Mouse (Mus musculus) kidney, postnatal 4 days (tissue): Measurements from ENCODE around the gene Igfbp5.

Experiments used
- DNase-seq, 2 experiments: peaks; one replicate each; pipeline ENCODE4 v3.0.0; 2021; ENCODE audit warnings: mixed read lengths in 2 of 2

The Igfbp5 gene

DNA sequence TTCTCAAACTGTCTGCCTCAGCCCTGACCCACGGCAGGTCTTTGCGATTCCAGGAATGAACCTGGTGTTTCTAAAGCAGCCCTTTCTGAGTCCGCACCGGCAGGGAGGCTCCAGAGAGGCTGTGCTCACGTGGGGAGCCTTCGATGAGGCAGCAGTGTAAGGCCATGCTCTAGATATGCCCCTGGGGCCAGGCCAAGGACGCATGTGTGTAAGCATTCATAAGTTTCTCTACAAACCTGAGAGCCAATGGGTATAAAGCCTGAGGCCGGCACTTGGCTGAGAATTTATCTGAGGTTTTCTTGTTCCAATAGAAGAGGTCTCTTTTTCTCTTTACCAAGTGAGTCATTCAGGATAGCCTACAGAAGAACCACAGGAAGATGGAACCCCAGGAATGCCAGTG, 35.3 kb downstream of the Igfbp5 start:
- no peak for DNase-seq

DNA sequence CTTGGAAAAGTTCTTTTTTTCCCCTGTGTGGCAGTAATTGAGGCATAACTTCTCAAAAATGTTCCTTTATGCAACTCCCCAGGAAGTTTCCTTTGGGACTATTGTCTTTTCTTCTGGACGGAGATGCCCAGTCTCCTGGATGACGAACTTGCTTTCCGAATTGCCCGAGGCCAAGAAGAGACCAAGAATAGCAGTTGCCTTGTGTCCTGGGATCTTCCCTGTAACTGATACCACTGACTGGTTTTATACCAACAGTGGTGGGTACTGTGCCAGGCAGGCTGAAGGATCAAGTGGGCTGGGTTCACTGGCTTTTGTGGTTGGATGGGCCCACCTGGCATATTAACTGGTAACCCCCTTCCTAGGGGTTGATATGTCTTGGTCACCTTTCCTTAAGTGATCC, 41.1 kb downstream of the Igfbp5 start:
- no peak for DNase-seq

DNA sequence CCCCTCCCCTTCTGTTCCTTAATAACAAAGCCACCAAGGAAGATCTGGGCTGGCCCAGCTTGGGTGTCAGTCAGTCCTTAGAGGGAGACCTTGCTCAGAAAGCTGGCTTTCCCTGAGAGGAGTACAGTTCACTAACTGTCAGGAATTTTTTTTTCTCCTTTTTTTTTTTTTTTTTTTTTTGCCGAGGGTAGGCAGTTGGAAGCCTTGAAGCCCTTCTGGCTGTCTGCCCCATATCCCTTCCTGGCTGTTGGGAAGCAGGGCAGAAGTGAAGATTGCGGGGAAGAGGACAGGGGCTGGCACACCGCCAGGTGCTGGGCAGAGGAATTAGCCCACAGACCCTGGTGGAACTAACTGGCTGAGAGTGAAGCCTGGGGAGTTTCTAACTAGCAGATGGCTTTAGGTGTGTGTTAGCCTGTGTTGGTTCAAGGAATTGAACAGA, 42.0 kb downstream of the Igfbp5 start:
- peak in 1 of 2 experiments; percentile 59 for DNase-seq

DNA sequence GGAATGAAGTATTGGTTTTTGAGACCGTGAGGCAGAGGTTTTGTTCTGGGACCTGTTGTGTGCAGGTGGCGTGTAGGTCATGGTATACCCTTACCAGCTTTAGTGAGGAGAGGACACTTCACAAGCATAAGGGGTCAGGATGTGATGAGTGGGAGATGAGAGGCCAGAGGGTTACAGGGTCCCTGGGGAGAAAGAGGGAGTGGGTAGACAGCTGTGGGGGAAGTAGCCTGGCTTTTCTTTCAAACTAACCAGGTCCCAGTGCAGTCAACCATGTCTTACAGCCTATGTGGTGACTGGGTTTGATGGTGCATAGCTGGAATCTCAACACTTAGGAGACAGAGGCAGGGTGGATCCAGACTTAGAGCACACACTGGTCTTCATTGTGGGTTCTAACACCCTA, 44.2 kb downstream of the Igfbp5 start:
- no peak for DNase-seq

DNA sequence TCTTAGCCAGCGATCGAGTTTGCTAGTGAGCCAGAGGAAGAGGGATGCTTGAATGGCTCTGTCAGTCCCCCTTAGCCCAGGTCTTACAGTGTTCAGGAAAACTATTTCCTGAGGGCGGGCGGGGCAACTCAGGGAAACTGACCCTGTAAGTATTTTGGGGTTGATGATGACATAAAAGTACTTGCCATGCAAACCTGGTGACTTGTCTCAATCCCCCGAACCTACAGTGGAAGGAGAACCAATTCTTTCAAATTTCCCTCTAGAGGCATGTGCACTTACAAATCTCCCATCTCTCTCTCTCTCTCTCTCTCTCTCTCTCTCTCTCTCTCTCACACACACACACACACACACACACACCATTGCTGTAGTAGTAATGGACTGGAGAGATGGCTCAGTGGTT, 45.8 kb downstream of the Igfbp5 start:
- no peak for DNase-seq

DNA sequence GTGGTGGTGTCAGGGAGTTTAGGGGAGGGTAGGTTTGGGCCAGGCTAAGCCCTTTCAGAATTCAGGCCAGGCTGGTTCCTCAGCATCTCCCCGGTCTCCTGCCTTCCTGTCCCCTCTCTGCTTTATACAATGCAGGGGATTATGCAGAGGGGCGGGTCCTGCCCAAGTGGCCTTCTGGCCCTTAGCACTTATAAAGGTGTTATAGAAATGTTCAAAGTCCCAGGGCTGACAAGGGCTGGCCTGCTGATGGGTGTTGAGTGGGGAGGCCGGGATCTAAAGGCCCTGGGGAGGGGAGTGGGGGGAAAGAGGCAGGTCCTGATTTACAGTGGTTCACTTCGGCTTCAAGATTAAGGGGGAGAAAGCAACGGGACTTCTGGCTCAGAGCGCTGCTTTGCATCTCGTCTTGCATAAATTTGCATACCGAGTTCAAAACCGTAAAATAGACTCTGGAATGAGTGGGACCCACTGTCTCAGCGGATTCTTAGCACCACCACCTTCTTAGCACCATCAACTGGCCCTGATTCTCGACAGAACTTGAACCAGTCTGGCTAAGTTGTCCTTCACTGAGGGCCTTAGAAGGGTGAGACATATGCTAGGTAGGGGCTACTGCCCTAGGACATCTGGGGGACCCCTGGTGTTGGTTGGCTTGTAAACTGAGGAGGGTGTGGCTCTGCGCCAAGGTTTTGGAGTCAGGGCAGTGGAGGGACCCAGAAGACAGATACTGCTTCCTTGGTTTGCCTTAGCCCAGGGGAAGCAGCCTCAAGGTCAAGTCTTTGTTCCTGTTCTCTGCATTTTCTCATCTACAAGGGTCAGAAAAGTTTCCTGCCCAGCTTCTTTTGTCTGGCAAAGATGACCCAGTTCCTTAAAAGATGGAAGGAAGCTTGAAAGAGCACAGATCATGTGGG, 47.0 kb downstream of the Igfbp5 start:
- no peak for DNase-seq

DNA sequence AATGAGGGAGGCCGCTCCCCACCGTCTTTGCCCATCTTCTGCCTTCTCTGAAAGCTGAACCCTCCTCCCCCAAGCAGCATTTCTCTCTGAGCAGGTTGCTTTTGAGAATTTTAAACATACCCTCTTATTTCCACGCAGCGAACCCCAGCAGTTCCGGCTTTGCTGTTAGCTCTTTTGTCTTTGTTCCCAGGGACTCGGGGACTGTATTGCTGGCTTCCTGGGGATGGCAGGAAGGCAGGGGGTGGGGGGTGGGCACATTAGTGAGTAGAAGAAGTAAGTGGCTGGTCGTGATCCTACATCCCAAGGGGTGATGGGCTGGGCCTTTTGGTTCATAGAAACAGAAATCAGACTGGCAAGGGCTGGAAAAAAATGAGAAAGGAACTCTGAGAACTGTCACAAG, 47.8 kb downstream of the Igfbp5 start:
- DNase-seq, result no peak

DNA sequence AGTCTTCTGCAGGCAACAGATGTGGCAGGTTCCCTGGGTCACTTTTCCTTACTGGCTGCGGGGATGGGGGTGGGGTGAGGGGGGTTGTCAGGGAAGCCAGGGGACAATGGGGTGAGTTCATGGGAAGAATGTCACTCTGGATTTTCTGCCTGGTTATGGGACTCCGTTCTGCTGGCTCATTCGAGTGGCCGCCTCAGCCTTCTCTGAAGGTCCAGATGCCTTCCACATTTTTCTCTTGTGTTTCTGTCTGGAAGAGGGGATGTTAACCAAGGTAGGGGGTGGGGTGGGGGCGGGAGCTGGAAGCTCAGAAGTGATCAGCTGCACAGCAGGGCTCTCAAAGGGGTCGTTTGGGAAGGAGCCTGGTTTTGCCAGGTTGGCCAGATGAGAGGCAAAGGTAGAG, 48.2 kb downstream of the Igfbp5 start:
- no peak for DNase-seq

DNA sequence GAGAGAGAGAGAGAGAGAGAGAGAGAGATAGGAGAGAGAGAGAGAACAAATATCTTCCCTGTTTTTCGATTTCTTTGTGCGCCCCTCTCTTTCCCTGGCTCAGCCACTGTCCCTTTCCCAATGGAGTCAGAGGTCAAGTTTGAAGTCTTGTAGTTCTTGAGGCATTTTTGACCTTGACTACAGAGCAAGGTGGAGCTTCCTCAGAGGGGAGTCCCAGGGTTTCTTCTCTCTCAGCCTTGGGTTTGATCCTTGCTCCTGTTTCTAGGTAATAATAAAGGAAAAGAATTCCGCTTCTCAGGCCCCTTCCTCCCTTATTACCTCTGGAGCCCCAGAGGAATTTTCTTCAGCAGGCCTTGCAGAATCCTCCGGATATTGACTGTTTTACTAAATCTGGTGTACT, 48.8 kb downstream of the Igfbp5 start:
- DNase-seq, result no peak

DNA sequence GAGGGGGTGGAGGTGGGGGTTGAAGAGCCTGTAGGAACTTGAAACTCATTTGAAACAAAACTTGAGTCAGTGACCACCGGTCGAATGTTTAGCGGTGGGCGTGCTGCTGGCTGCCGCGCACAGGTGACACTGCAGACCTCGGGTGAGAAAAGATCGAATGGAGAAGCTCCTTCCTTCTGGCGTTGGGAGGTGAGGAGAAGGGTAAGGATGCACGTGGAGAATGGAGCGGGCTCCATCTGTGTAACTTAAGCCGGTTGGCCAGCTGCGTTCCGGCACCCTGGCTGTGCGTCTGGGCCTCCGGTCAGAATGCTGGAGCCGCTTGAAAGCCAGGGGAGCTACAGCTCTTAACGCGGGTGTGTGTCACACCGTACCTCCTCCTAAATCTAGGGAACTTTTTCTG, 49.4 kb downstream of the Igfbp5 start:
- peak; percentile 53 to 65 for DNase-seq

DNA sequence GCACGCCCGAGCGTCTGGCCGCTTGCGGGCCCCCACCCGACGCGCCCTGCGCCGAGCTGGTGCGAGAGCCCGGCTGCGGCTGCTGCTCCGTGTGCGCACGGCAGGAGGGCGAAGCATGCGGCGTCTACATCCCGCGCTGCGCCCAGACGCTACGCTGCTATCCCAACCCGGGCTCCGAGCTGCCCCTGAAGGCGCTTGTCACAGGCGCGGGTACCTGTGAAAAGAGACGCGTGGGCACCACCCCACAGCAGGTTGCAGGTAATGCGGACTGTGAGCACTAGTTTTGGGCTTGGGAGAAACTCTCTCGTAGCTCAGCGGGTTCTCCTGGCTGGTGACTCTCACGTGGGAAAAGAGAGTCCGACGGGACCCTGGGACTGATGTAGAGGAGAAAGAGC, 50.0 kb downstream of the Igfbp5 start:
- peak in 1 of 2 experiments; percentile 50 for DNase-seq

DNA sequence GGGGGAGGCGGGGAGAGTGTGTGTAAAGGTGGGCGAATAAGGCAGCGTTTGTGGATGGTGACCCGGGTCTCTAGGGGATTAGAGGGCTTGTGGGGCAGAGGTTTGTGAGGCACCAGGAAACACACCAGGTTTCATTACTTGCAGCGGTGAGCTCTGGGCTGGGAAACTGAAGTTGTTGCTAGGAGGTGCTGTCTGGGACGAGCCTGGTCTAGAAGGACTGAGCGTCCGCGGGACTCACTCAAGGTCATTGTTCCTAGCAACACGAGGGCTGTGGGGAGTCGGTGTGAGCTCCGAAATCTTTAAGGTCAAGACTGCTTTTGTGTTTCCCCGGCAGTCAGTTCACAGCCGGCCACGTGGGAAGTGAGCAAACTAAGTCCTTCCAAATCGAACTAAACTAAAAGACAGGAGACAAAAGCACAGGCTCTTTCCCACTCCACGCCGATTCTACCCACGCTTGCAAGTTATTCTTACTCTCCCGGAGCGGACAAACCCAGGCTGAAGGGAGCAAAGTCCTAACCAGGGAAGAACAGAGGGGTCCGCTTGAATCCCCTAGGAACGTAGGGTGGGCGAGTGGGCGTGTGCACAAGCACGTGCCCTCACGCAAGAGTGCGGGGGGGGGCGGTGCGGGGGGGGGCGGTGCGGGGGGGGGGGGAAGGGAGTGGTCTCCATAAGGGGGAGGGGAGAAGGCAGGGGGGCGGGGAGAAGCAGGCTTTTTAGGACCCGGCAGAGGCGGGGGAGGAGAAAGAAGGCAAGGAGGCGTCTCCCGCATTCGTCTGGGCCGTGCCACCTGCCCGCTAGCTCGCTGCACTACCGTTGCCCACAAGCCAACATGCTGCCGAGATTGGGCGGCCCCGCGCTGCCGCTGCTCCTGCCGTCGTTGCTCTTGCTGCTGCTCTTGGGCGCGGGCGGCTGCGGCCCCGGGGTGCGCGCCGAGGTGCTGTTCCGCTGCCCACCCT, 50.7 kb downstream of the Igfbp5 start, which contains the start of gene Igfbp2:
Igfbp2 (plus strand) TSS at position 753 of the 956 bp plus-strand sequence.
- peak; percentile 71 to 80 for DNase-seq

DNA sequence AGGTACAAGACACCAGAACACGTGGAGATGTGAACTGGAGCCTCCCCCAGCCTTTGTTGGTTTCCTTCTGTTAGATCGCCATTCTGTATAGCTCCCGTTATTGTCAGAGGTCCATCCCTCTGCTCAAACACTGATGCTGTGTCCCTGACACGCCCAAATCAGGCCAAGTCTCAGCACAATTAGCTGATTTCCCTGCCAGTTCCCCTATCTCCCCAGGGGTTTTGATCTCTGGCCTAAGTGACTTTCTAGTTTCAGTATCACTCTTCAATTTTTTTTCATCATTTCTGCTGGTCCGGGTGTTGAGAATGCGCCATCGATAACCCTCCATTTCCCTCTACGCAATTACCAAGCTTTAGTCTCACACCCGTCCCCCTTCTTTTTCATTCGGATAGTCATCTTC, 51.8 kb downstream of the Igfbp5 start:
- DNase-seq, result no peak

DNA sequence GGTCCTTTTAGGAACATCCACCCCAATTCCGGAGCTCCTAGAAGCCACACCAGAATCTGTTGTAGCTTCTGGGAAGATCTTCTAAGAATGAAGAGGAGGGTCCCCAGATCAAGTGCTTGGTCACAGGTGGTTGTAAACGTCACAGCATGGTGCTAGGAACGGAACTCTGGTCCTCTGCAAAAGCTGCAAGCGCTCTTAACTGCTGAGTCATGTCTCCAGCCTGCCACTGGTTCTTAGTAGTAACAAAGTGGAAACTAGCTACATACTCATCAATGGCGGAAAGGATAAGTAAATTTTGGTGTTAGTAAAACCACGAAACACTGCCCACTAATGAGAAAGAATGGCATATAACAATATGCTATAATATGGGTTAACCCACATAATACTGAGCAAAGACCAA, 54.7 kb downstream of the Igfbp5 start:
- DNase-seq, result no peak

DNA sequence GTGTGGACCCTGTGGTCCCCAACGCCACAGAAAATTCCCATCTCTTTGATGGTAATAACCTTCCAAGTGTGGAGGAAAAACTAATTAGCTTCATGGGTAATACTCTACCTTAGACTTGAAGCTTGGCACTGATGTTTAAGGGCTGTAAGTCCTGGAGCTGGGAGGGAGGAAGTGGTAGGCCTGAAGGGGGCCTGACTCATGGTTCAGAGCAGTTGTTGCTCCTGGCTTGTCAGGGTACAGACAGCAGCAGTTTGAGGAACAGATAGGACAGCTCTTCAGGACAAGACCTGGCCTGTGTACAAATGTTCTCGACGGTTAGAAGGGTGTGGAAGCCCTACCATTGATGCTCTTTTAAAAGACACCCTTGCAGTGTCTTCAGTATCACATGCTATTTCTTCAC, 59.1 kb downstream of the Igfbp5 start:
- DNase-seq, result no peak

DNA sequence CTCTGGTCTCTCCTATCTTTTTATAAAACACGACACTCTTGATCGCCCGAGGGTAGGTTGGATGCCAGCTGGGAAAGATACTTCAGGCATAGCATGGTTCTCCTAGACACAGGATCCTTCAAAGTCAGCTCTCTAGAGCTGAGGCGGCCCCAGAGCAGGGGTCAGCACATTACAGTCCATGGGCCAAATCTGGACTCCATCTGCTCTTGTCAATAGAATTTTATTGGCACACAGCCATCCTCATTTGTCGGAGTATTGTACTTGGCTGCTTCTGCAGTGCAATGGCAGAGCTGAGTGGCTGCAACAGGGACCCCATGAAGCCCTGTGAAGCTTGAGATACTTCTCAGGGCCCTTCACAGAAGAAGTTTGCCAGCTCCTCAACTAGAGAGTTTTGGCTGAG, 59.5 kb downstream of the Igfbp5 start:
- peak in 1 of 2 experiments; percentile 18 for DNase-seq

DNA sequence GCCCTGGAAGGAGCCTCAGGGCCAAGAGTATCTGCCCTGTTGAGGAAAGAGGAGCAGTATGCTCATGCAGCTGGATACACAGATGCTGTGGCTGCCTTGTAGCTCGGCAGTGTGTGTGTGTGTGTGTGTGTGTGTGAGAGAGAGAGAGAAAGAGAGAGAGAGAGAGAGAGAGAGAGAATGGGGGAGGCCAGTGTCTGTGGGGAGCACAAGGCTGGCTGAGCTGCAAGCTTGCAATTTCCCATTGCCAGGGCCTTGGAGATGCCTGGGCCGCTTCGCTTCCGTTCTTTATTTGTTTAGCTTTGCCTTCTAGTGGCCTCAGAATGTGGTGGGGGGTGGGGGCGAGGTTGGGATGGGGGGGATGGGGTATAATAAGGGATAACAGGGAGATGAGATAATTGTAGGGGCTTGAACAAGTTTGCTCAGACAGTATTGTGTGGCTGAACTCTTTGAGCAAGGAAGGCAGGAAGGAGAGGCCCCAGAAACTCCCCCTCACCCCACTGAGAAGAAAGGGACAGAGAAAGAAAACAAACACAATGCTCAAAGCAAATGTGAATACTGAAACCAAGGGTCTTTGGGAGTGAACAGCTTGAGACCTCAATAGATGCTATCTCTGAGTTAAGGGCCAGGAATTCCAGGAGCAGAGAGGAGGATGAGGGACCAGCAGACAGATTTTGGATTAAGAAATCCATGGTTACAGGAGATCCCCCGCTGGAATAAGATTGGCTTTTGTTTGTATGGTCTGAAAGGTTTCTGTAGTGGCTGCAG, 60.9 kb downstream of the Igfbp5 start:
- DNase-seq, result peak in 1 of 2 experiments; percentile 41

DNA sequence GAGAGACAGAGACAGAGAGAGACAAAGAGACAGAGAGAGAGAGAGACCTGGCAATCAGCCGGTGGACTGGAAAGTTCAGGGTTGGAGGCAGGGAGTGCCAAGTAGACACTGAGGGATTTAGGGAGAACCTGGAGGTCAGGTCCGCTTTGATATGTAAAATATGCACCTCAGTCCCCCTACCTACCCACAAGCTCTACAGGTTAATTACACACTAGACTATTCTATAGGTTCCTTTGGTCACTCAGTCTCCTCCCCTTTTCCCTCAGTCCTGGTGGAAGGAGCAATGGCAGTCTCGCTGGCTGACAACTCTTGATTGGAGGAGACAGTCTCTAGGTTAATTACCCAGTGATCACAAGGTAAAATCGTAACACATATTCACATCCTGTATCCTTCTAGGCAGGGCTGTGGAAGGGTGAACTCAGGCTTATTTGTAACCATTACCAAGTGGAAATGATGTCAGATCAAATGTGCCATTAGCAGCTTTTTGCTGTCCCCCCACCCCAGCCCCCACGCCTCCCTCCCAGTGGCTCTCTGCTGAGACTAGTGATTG, 61.5 kb downstream of the Igfbp5 start:
- DNase-seq, result no peak

DNA sequence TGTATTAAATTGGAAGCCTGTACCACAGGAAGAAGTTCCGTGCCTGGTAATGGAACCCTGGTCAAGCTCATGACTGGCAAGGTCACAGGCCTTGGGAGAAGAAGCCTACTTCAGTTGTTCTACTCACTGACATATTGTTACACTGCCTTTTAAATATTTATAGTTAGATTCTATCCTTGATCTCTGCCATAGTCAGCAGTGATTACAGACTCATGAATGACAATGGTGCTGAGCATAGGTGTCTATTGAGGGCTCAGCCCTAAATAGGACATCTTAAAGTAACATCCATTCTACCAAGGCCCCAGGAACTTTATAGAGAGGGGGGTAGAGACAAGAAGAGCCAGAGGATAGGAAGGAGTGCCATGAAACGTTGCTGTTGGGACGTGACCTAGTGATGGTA, 63.6 kb downstream of the Igfbp5 start:
- DNase-seq, result no peak

DNA sequence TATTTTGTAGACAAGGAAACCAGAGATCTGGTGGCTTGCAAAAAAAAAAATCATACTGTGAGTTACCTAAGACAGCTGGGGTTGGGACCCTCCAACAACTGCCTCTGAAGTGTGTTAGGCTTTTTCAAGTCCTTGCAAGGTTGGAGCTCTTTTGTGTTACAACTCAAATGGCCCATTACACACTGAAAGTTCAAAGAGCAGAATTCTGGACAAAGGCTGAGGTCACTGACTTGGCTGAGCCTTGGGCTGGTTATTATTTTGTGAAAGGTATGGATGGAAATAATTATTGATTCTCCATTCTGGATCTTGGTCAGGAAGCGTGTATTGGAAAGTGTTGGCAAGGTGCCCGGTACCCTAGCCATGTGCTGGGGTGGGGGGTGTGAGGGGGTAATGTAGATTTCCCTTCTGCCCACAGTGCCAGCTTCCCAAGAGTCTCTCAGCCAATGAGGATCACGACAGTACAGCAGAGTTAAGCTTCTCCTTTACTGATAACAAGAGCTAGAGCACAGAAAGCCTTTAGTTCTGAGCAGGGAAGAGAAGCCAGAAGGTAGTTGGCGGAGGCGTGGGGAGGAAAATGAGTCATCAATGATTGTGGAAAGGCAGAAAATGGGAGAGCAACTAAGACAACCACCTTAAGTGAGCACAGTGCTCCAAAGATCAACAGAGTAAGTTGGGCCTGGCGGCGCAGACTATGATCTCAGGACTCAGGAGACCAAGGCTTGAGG, 64.6 kb downstream of the Igfbp5 start:
- DNase-seq, result no peak

DNA sequence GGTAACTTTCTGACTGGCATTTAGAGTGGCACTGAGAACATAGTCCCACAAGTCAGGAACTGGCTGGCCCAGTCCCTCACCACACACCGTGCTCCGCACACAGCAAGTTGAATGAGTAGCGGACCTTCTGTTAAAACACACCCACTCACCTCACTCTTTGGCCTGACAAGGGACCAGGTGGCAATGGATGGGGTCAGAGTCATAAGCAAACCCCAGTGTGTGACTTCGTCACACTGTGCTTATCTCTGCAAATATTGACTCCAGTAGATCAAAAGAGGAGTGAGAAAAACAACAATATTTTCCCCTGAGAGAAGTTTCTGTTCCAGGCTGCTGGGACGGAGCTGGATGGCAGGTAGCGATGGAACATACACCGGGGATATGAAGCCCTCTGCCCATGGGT, 65.4 kb downstream of the Igfbp5 start:
- DNase-seq, result no peak
